Mouse (Mus musculus) neural tube, embryonic 13.5 days (tissue): ENCODE measurements at regions not wholly inside any gene's neighbourhood (a gene's known extent, or its start where the extent isn't known, plus 50 kb on each side); places are given as distances from the start of the nearest gene placed in this dataset.

Experiments used
- ATAC-seq: fragments of 200-750 bp; cut with Nextera tagmentation; 2 replicates; pipeline ENCODE4 v1.8.0; 2017; ENCODE audit warnings: low read depth, mild to moderate bottlenecking, moderate TSS enrichment, moderate library complexity
- H3K27ac ChIP-seq: fragments of 300-500 bp; sonication (generic); replicated peaks from 2 replicates; pipeline ENCODE4 v1.5.1; 2015; ENCODE audit warnings: moderate library complexity, mild to moderate bottlenecking, inconsistent platforms
- H3K27me3 ChIP-seq: fragments of 300-500 bp; sonication (generic); 2 replicates; pipeline ENCODE4 v1.6.1; 2015; ENCODE audit warnings: mild to moderate bottlenecking, inconsistent platforms
- H3K36me3 ChIP-seq: fragments of 300-500 bp; sonication (generic); 2 replicates; pipeline ENCODE4 v1.6.1; 2015; ENCODE audit warnings: mild to moderate bottlenecking, inconsistent platforms
- H3K4me1 ChIP-seq: fragments of 300-500 bp; sonication (generic); replicated peaks from 2 replicates; pipeline ENCODE4 v1.6.1; 2015; ENCODE audit warnings: inconsistent platforms
- H3K4me2 ChIP-seq: fragments of 300-500 bp; sonication (generic); 2 replicates; pipeline ENCODE4 v1.6.1; 2015; ENCODE audit warnings: inconsistent platforms, mild to moderate bottlenecking, moderate library complexity
- H3K4me3 ChIP-seq: fragments of 300-500 bp; sonication (generic); 2 replicates; pipeline ENCODE4 v1.5.1; 2015; ENCODE audit warnings: mild to moderate bottlenecking, inconsistent platforms
- H3K9ac ChIP-seq: fragments of 300-500 bp; sonication (generic); 2 replicates; pipeline ENCODE4 v1.6.1; 2015; ENCODE audit warnings: moderate library complexity, mild to moderate bottlenecking, inconsistent platforms
- H3K9me3 ChIP-seq: fragments of 300-500 bp; sonication (generic); 2 replicates; pipeline ENCODE4 v1.6.1; 2016; ENCODE audit warnings: inconsistent platforms
- WGBS: fragments of 180-500 bp; shearing (Covaris S2); methylation state at CpG from one replicate; pipeline ENCODE4 v1.1.7; 2015; 5-methylcytosine and 5-hydroxymethylcytosine counted together

- 92% methylated on average over 7 of the region's 7 CpGs for WGBS
- ATAC-seq, result no peak
- H3K4me3 ChIP-seq, result no peak overlapping the region
These were observed 53.2 kb upstream of the Rpl36-ps4 start for GRCm38 (mm10) chr17:87867611-87868010.

GRCm38 (mm10) chr17:87866719-87867318 is 54.0 kb upstream of the Rpl36-ps4 start:
- no peaks in the 10 kb centered on the region for H3K27me3 ChIP-seq
- peaks cover under 1% of the 10 kb centered on the region; the same call in 1 of the 2 replicates for H3K4me1 ChIP-seq
- H3K9me3 ChIP-seq, result no peaks in the 10 kb centered on the region
- no peak for ATAC-seq
- no peaks in the 10 kb centered on the region for H3K36me3 ChIP-seq
- H3K9ac ChIP-seq, result no peak overlapping the region
- no peak overlapping the region for H3K27ac ChIP-seq
- H3K4me2 ChIP-seq, result no peak overlapping the region
- 83% methylated on average over 15 of the region's 15 CpGs for WGBS
- H3K4me3 ChIP-seq, result no peak overlapping the region

More at GRCm38 (mm10) chr17:87867611-87868010, 53.2 kb upstream of the Rpl36-ps4 start:
- peaks cover 8% of the 10 kb centered on the region for H3K4me1 ChIP-seq
- H3K9ac ChIP-seq, result no peak overlapping the region
- no peak overlapping the region for H3K4me2 ChIP-seq
- H3K27ac ChIP-seq, result no peak overlapping the region
- no peaks in the 10 kb centered on the region for H3K36me3 ChIP-seq
- no peaks in the 10 kb centered on the region for H3K9me3 ChIP-seq
- H3K27me3 ChIP-seq, result no peaks in the 10 kb centered on the region

- ATAC-seq, result no peak; the same call in 1 of the 2 replicates
These were observed 54.6 kb upstream of the Rpl36-ps4 start for GRCm38 (mm10) chr17:87866165-87866564.

GRCm38 (mm10) chr17:87865439-87865838 is 55.3 kb upstream of the Rpl36-ps4 start:
- no peaks in the 10 kb centered on the region for H3K27me3 ChIP-seq
- no peaks in the 10 kb centered on the region for H3K9me3 ChIP-seq
- H3K4me1 ChIP-seq, result no peaks in the 10 kb centered on the region
- H3K9ac ChIP-seq, result no peak overlapping the region
- H3K36me3 ChIP-seq, result no peaks in the 10 kb centered on the region
- no peak overlapping the region for H3K4me3 ChIP-seq
- no peak overlapping the region for H3K27ac ChIP-seq
- H3K4me2 ChIP-seq, result no peak overlapping the region
- no peak for ATAC-seq
- WGBS, result 90% methylated on average over 8 of the region's 8 CpGs

More at GRCm38 (mm10) chr17:87866165-87866564, 54.6 kb upstream of the Rpl36-ps4 start:
- WGBS, result 66% methylated on average over 10 of the region's 10 CpGs
- Histone ChIP-seq H3K27ac (no peak overlapping the region), H3K4me3 (no peak overlapping the region), H3K4me2 (no peak overlapping the region), H3K9me3 (no peaks in the 10 kb centered on the region), H3K27me3 (no peaks in the 10 kb centered on the region), H3K36me3 (no peaks in the 10 kb centered on the region), H3K4me1 (no peaks in the 10 kb centered on the region), H3K9ac (no peak overlapping the region)

GRCm38 (mm10) chr17:87864842-87865241 is 55.9 kb upstream of the Rpl36-ps4 start:
- Histone ChIP-seq H3K27ac (no peak overlapping the region), H3K4me1 (no peaks in the 10 kb centered on the region), H3K4me2 (no peak overlapping the region), H3K9ac (no peak overlapping the region), H3K9me3 (no peaks in the 10 kb centered on the region), H3K36me3 (no peaks in the 10 kb centered on the region), H3K27me3 (no peaks in the 10 kb centered on the region), H3K4me3 (no peak overlapping the region)
- WGBS, result 88% methylated on average over 5 of the region's 5 CpGs
- no peak for ATAC-seq

- 74% methylated on average over 5 of the region's 5 CpGs for WGBS
- Histone ChIP-seq H3K27ac (no peak overlapping the region), H3K9me3 (no peaks in the 10 kb centered on the region), H3K4me1 (no peaks in the 10 kb centered on the region), H3K4me2 (no peak overlapping the region), H3K27me3 (no peaks in the 10 kb centered on the region), H3K9ac (no peak overlapping the region), H3K4me3 (no peak overlapping the region), H3K36me3 (no peaks in the 10 kb centered on the region)
- ATAC-seq, result no peak
These were observed 59.2 kb upstream of the Rpl36-ps4 start for GRCm38 (mm10) chr17:87861587-87861986.

GRCm38 (mm10) chr17:87851456-87851855 is 53.7 kb upstream of the Kcnk12 start:
- WGBS, result 33% methylated on average over 1 of the region's 1 CpGs

GRCm38 (mm10) chr17:87849897-87850296 is 52.1 kb upstream of the Kcnk12 start:
- WGBS, result 58% methylated on average over 7 of the region's 7 CpGs
- H3K36me3 ChIP-seq, result no peaks in the 10 kb centered on the region
- peak; percentile 23; the same call in 1 of the 2 replicates for ATAC-seq
- peaks cover 13% of the 10 kb centered on the region for H3K4me1 ChIP-seq
- H3K9me3 ChIP-seq, result 0 out of 2 replicates have a peak, but pooled peaks cover 7% of the 10 kb centered on the region
- no peak overlapping the region for H3K9ac ChIP-seq
- H3K4me2 ChIP-seq, result no peak overlapping the region
- no peak overlapping the region for H3K4me3 ChIP-seq
- H3K27me3 ChIP-seq, result no peaks in the 10 kb centered on the region
- H3K27ac ChIP-seq, result 0 out of 2 replicates have a peak overlapping the region, but pooled peaks have one; percentile 13

More at GRCm38 (mm10) chr17:87851456-87851855, 53.7 kb upstream of the Kcnk12 start:
- Histone ChIP-seq H3K4me2 (no peak overlapping the region), H3K9me3 (0 out of 2 replicates have a peak, but pooled peaks cover 7% of the 10 kb centered on the region), H3K9ac (no peak overlapping the region), H3K36me3 (no peaks in the 10 kb centered on the region), H3K4me3 (no peak overlapping the region), H3K27me3 (no peaks in the 10 kb centered on the region), H3K4me1 (peaks cover 13% of the 10 kb centered on the region), H3K27ac (peak overlapping the region; percentile 23; the same call in 1 of the 2 replicates)
- no peak for ATAC-seq

- Histone ChIP-seq H3K36me3 (no peaks in the 10 kb centered on the region), H3K9me3 (0 out of 2 replicates have a peak, but pooled peaks cover 5% of the 10 kb centered on the region), H3K9ac (no peak overlapping the region), H3K4me2 (no peak overlapping the region), H3K4me1 (peaks cover 13% of the 10 kb centered on the region), H3K27ac (0 out of 2 replicates have a peak overlapping the region, but pooled peaks have one; percentile 13), H3K4me3 (no peak overlapping the region), H3K27me3 (no peaks in the 10 kb centered on the region)
- no peak for ATAC-seq
- 81% methylated on average over 6 of the region's 6 CpGs for WGBS
These were observed 51.6 kb upstream of the Kcnk12 start for GRCm38 (mm10) chr17:87849421-87849820.

- peaks cover 13% of the 10 kb centered on the region for H3K4me1 ChIP-seq
- no peaks in the 10 kb centered on the region for H3K27me3 ChIP-seq
- no peak overlapping the region for H3K4me2 ChIP-seq
- no peaks in the 10 kb centered on the region for H3K36me3 ChIP-seq
- no peak overlapping the region for H3K27ac ChIP-seq
- 87% methylated on average over 3 of the region's 3 CpGs for WGBS
- H3K9ac ChIP-seq, result no peak overlapping the region
- ATAC-seq, result no peak
- H3K4me3 ChIP-seq, result no peak overlapping the region
- 0 out of 2 replicates have a peak, but pooled peaks cover under 1% of the 10 kb centered on the region for H3K9me3 ChIP-seq
These were observed 51.2 kb upstream of the Kcnk12 start for GRCm38 (mm10) chr17:87848964-87849363.
